Mouse (Mus musculus): ENCODE measurements at regions not wholly inside any gene's neighbourhood (a gene's known extent, or its start where the extent isn't known, plus 50 kb on each side); places are given as distances from the start of the nearest gene placed in this dataset.
A peak's percentile ranks its signal among the peaks of the same experiment; 100 is the strongest.
"Not testable (repeated sequence)": the region's sequence is repeated elsewhere in the genome, so short reads cannot be mapped to it uniquely, and the experiment has no call there.

DNA sequence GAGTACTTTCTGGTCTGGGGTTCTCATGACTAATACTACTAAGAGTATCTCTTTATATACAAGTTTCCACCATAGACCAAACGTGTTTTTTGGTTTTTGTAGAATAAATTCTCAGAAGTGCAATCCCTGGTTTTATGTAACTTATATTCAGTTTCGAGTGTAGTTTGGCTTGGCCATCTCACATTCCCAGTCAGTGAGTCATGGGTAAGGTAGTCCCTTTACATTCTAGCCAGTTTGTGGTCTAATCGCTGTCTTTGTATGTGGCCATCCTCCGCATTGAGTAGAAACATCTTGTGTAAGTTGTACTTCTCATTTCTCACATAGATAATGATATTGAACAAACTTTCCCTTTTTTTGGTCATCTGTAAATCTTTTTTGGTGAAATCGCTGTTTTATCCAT lies 88.3 kb downstream of the Anxa5 start:
- no peak for DNase-seq (ENCODE audit: low spot score)

DNA sequence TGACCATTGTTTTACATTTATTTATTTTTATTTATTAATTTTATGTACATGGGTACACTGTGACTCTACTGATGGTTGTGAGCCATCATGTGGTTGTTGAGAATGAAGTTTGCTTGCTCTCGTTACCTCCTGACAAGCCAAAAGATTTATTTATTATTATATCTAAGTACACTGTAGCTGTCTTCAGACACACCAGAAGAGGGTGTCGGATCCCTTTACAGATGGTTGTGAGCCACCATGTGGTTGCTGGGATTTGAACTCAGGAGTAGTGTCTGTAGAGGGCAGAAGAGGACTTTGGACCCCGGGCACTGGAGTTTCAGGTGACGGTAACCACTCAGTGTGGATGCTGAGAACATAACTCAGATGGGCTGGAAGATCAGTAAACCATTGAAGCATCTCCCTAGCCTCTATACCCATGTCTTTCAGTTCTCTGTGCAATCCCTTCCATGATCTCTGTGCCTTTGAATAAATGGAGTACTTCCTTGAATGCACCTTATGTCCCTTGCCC lies 92.2 kb downstream of the Anxa5 start:
- no peak for DNase-seq (ENCODE audit: low spot score)

DNA sequence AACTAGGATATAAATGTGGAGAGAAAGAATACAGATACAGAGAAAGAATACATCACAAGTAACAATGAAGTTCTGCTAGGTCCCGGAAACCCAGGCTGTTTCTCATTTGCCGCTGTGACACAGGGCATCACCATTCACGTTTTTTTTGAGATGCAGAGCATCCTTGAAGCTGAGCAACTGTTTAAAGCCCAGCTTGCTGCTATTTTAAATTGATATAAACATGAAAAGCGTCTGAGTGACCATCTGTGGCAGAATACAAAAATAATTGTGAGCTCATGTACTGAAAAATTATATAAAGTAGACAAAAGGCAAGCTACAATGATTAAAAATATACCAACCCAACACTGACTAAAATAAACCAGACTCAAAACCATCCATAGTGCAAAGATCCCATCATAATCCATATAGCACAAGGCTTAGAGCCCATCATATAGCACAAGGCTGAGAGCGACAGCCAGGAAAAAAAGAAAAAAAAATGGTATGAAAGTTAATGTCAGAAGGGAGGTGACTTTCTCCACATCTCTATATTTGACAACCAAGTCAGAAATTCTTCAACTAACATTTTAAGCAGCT lies 94.0 kb downstream of the Anxa5 start:
- DNase-seq (ENCODE audit: low spot score), result no peak

DNA sequence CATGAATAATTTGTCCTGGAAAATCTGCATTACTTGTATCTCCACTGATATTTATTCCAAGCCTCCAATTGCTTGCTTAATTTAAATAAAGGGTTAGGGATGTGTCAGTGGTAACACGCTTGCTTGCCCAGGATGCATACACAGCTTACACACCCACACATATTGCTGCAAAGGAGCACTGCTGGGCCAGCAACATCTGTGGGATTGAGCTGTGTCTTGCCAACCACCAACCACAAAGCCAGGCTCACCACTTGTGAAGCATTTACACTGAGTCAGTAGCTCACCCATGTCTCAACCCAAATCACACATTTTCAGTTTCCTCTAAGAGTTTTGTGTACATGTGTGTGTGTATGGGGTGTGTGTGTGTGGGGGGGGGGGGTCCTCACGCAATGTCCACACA lies 100.0 kb downstream of the Anxa5 start:
- no peak for DNase-seq (ENCODE audit: low spot score)

DNA sequence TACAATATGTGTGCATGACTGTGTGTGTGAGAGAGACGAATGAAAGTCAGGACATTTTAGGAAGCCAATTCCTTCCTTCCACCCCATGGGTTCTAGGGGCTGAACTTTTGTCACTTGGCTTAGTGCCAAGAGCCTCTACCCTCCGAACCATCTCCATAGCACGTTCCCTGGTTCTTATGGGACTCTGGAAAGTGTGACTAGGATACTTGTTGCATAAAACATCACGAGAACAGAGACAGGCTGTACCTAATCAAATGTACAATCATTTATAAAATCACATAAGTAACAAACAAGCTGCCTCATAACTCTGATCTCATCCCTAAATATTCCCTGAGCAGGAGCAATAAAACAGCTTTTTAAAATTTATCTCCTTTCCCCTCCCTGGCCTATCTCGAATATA lies 100.8 kb downstream of the Anxa5 start:
- DNase-seq (ENCODE audit: low spot score), result no peak

DNA sequence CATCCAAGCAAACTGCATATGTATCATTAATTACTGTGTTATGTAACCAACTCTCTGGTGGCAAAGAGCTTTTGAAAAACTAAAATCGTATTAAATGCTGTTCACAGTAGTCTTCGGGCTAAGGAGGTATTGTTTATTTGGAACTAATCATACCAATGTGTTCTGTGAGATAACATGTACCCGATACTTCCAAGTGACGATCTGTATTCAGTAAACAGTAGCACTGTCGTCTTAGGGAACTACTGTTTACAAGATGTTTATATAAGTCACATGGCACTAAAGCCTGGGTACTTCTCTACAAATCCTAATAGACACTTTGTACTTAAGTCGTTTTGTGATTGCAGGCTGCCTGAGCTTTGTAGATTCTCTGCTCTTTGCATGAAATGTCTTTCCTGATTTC lies 114.8 kb downstream of the Anxa5 start:
- no peak for DNase-seq (ENCODE audit: low spot score)

DNA sequence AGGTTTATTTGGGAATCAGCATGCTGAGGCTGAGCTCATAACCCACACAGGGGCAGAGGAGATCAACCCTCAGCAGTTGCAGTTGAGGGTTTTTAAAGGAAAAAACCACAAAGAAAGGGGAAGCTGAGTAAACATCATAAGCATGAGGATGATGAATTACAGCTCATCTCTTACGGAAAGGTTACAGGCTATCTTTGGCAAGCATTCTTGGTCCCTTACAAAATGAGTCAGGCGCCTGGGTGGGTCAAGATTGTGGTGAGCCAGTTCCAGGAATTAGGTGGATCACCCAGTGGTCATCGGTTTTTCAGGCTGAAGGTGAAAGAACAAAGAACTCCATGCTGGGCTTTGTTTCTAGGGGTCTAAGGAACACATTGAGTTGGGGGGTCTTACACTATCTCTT lies 121.5 kb downstream of the Anxa5 start:
- not testable (repeated sequence) for DNase-seq (ENCODE audit: low spot score)

DNA sequence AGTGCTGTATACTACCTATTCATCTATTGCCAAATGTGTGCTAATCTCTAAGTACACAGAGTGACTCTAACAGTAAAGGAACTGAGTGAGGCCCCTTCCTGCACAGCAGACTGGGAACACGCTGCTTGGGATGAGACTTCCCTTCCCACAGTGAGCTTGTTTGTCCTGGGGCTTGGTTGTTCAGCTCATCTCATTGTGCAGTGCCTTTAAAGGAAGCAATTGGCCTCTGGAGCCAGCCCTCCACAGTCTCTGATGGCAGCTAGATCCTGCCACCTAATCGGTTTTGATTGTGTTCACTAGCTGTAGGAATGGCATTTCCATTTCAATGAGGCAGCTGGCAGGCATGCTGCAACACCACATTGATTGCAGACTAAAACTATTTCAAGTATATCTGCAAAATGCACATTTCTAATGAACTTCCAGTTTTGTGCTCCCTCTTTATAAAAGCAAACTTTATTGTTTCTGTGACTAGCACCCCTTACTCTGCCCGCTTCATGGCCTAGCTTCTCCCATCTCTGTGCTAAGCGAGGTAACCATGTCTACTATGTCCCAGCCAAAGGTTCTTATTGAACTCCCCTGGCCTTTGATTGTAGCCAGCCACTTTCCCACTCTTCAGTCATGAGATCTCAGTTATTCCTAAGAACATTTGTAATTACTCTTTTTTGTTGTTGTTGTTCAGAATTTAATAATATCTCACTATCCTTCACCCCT lies 123.5 kb downstream of the Anxa5 start:
- no peak for DNase-seq (ENCODE audit: low spot score)

DNA sequence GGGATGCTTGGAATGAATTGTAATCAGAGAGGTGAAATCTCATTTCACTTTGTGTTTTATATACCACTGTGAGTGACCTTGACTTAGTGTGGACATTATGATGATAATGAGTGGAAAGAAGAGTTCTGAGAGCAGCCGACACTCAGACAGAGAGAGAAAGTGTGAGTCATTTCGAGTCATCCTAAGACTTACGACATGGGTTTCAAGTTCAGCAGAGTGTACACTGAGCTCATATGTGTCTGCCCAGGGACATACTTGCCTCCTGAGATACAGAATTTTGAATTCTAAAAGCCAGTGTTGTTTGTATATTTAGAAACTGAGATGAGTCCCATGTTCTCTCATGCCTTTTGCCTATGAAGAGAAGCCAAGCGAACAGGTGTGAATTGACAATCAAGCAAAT lies 126.6 kb downstream of the Anxa5 start:
- no peak for DNase-seq (ENCODE audit: low spot score)

DNA sequence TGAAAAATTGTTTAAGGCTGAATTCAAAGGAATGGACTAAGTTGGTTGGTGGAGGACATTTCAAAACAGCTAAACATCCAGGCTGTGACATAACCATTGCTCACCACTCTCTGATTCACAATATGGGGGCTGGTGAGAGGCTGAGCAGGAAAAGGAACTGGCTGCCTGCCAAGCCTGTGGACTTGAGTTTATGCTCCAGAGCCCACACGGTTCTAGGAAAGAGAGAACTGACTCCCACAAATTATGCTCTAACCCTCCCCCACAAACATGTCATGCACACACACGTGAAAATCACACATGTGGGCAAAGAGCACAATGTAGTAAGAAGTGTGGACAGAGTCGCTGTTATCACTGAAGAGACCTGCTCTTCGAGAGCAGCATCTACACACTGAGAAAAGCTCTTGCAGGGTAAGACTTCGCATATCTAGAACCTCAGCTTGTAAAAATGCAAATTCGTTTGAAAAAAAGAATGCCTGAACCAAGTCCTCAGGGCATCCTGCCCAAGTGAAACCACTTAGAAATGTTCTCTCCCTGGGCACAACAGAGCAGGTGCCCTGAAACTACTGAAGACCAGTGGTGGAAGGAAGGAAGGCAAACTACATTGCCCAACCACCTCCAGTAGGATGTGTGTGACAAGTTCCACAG lies 118.9 kb upstream of the Qrfpr start:
- no peak for DNase-seq (ENCODE audit: low spot score)

DNA sequence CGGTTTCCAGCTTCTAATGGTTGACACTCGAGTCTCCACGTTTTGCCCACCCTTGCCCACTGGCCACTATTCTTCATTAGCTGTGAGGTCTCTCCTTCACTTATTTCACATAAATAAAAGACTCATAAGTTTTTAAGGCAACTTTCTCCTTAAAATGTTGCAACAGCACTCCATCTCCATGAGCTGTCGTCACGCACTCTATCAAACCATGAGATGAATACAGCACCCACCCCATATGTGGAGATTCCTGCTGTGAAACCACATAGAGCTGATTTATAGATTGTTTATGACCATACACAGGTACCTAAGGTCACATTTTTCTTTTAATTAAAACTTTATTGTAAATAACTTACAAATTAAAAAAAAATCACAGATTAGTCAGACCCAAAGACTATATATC lies 117.5 kb upstream of the Qrfpr start:
- no peak for DNase-seq (ENCODE audit: low spot score)

DNA sequence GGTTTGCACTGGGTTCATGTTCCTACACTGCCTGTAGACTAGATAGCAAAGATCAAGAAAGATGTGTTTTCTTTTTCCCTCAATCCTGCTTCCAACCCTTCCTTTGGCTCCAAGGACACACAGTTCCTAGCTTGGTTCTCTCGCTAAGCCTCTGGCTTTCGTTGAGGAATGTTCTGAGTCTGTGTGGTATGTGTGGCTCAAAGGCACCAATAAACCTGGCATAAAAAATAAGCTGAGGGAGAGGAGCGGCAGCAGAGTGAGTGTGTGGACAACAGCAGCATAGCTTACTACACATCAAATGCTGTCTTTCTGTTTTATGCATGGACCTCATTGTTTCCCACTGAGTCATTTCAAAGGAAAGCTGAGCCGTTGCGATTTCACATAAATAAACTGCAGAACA lies 112.2 kb upstream of the Qrfpr start:
- DNase-seq (ENCODE audit: low spot score), result no peak

DNA sequence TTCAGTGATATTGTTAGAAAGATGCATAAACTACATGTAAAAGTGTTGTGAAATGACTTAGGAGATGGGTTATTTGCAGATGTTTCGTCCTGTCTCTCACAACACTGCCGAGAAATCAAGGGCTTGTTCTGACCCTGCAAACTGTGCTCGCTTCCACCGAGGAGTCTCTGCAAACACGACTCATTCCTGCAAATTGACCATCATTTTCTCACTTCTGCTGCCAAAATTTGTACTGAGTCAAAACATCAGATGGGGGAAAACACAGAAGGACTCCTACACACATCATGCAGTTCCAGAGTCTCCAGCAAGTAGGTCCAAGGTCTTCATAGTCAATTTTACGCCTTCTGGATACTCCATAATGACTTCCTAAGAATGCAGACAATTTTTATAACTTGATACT lies 109.9 kb upstream of the Qrfpr start:
- no peak for DNase-seq (ENCODE audit: low spot score)

DNA sequence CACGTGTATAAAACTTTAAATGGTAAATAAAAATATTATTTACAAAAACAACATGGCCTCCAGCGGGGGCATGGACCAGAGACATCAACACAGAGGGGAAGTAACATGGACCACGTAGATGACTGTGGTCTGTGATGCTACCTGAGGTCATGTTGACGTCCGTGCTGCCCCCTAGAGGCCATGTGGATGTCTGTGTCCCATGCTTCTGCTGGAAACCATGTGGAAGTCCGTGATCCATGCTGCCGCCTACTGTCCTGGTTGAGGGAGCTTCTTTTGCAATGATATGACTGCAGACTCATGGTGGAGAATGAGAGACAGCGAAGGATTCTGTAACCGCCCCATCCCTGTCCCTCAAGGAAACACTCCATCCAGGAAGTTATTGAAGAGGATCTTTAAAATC lies 108.5 kb upstream of the Qrfpr start:
- DNase-seq (ENCODE audit: low spot score), result peak; percentile 8

DNA sequence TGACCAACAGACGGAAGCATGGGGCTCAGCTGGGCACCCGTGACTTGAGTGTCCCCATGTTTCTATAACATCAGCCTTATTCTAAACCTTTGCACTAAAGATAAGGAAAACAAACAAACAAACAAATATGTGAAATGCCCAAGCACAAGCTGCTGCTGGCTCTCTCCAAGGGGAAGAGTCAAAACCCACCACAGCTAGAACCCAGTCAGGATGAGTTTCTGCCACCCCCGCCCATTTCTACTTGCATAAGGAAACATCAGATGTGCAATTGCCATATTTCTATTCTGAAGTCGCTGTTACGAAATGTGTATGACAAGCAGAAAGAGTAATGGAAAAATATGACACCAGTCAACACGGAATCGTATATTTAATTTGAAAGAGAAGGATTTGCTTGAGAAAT lies 107.5 kb upstream of the Qrfpr start:
- DNase-seq (ENCODE audit: low spot score), result no peak

DNA sequence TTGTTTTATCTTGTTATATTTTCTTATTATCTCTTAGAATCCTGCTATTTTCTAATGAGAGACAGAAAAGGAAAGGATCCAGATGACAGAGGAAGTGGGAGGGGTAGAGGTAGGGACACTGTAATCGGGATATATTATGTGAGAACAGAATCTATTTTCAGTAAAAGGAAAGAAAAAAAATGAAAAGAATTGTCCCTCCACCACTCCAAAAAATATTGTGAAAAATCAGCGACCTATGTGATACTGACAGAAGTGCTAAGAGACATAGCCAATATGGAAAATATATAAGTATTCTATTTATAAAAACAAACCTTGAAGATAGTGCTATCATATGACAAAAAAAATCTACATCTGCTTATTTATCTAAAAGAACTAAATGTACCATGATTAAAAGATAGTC lies 106.8 kb upstream of the Qrfpr start:
- no peak for DNase-seq (ENCODE audit: low spot score)

DNA sequence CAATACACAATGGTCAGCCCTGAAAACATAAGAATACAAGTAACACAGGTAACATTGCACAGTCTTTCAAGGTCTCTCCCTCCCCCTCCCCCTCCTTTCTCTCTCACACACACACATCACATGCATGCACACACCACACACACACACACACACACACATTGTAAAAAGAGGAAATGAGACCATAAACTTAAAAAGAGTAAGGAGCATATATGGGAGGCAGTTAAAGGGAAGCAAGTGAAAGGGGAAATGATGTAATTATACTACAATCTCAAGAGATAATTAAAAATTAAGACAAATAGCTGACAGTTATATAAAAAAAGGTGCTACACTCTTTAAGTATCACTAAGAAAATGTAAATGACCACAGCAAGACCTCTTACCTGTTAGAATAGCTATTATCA lies 96.5 kb upstream of the Qrfpr start:
- no peak for DNase-seq (ENCODE audit: low spot score)

DNA sequence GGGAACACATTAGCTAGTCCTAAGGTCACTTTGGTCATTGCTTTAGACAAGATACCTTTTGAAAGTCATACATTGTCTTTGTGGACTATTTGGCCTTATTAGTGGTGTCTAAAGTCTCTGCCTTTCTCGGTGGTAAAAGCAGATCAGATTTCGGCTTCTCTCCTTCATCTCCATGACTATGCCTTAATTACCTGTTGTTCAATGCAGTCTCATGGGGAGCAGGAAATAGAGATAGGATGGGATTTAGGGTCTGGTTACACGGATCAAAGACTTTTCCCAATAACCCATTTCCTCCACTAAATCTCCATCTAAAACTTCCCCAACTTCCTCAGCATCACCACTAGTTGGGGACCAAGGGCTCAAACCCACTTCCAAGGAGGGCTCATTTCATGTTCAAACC lies 89.2 kb upstream of the Qrfpr start:
- DNase-seq (ENCODE audit: low spot score), result no peak

DNA sequence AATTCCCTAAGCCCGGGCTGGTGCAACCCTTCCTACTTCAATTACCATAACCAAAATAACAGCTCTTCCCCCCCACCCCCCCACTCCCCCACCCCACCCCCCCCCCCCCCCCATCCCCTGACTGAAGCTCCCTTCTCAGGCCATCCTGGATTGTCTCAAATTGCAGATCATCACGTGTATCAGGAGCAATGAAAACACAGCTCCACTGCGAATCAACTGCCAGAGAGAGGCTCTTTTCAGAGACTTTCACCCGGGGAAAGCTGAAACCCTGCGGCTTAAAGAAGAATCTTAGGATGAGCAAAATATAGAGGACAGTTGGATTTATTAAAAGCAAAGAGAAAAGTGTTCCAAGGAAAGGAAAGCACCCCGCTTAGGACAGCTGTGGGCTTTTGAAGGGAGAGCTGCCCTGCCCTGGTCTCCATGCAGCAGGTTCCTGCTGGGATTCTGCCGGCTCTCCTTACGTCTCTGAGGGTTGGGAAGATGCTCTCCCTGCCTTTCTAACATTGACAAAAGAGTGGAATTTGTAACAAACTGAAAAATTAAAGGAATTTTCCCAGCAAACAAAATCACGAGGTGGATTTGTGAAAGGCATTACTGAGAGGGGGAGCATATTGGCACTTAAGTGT lies 88.6 kb upstream of the Qrfpr start:
- DNase-seq (ENCODE audit: low spot score), result no peak

DNA sequence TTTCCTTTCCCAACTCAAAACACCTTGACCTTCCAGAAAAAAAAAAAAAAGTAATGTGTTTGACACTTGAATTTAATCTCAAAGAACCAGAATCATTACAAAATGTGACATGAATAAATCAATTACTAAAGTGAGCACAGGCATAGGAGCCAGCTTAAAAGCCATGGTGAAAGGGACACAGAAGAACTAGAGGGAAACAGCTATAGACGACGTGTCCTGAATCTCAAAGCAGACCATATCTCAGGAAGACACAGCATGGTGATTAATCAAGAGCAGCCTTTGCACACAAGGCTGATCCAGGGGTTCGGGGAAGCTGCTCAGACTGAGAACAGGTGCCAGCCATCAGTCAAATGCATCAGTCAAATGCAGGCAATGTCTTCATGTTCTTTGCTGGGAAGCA lies 74.7 kb upstream of the Qrfpr start:
- no peak for DNase-seq (ENCODE audit: low spot score)

DNA sequence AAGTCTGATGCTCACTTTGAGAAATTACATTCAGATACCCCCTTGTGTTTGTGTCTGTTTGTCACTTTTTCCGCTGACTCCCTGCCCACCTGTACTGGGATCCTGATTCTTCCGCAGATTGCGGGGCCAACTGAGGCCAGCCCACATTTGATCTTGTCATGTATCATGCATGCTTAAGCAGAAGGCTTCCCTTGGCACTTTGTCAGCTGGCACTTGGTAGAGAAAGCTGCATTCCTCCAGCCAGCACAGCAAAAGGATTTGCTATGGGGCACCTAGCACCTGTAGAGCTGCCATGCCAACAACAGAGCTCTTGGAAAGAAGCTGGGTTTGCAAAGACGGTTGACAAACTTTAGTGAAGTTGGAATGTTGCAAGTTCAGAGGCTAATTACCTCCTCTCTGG lies 69.9 kb upstream of the Qrfpr start:
- DNase-seq (ENCODE audit: low spot score), result no peak

DNA sequence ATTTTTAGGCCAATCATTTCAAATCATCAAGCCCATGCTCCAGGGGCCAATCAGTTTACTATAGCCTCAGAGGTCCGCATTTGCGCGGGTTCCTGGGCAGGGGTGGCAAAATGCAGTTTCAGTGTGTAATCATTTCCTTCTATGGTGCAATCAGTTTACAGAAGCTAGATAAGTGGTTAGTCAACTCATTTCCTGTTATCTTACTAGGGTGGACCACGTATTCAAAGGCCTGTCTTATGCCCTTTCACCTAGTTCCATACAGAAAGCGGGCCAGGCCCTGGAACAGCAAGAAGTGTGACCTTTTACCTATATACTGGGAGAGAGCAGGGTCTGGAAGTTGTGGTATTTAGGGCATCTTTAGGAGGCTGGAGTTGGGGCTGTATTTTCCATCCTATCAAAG lies 62.0 kb upstream of the Qrfpr start:
- DNase-seq (ENCODE audit: low spot score), result no peak

DNA sequence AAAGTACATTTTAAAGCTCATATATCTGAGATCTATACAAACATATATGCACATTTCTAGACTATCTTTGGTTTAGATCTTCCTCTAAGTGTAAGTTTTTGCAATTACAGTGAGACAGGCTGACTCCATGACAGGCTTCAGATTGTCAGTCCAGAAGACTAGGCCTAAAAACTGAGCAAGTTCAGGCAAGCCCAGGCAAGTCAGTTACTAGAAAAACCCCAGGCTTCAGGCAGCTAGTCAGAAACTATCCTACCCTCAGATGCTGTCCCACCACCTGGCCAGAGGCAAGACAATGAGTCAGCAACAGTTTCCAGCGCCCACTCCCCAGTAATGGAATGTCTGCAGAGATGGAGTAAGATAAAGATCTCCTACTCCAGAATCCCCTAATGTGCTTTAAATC lies 53.4 kb upstream of the Qrfpr start:
- DNase-seq (ENCODE audit: low spot score), result no peak

Measured in heart, adult 8-10 months (tissue).